Mouse (Mus musculus) lung, embryonic 15.5 days (tissue): ENCODE results near the gene Hist1h4j. TPM values are rescaled to one million over a fixed set of nuclear protein-coding genes. Genes with fewer than 3 reads are reported as not detected.
"Not testable (repeated sequence)": the region's sequence is repeated elsewhere in the genome, so short reads cannot be mapped to it uniquely, and the experiment has no call there.

Experiments
- ATAC-seq: fragments of 200-750 bp; cut with Nextera tagmentation; 2 replicates; pipeline ENCODE4 v1.8.0; 2017; ENCODE audit warnings: moderate number of reproducible peaks, borderline replicate concordance; ENCODE audit not compliant: low FRiP score, low TSS enrichment; ENCODE audit errors: extremely low read depth
- H3K27ac ChIP-seq: fragments of 300-500 bp; sonication (generic); 2 replicates; pipeline ENCODE4 v1.5.1; 2015; ENCODE audit warnings: moderate library complexity, mild to moderate bottlenecking, inconsistent platforms
- H3K27me3 ChIP-seq: fragments of 300-500 bp; sonication (generic); 2 replicates; pipeline ENCODE4 v1.6.1; 2015; ENCODE audit warnings: inconsistent platforms
- H3K36me3 ChIP-seq: fragments of 300-500 bp; sonication (generic); 2 replicates; pipeline ENCODE4 v1.6.1; 2015; ENCODE audit warnings: inconsistent platforms
- H3K4me1 ChIP-seq: fragments of 300-500 bp; sonication (generic); 2 replicates; pipeline ENCODE4 v1.6.1; 2015; ENCODE audit warnings: inconsistent platforms
- H3K4me2 ChIP-seq: fragments of 300-500 bp; sonication (generic); 2 replicates; pipeline ENCODE4 v1.6.1; 2015; ENCODE audit warnings: inconsistent platforms, mild to moderate bottlenecking, moderate library complexity
- H3K4me3 ChIP-seq: fragments of 300-500 bp; sonication (generic); 2 replicates; pipeline ENCODE4 v1.5.1; 2015; ENCODE audit warnings: mild to moderate bottlenecking, inconsistent platforms
- H3K9ac ChIP-seq: fragments of 300-500 bp; sonication (generic); 2 replicates; pipeline ENCODE4 v1.6.1; 2015; ENCODE audit warnings: inconsistent platforms
- H3K9me3 ChIP-seq: fragments of 300-500 bp; sonication (generic); 2 replicates; pipeline ENCODE4 v1.6.1; 2016; ENCODE audit warnings: inconsistent platforms
- WGBS: fragments of 180-500 bp; shearing (Covaris S2); methylation state at CpG from one replicate; pipeline ENCODE4 v1.1.7; 2015; 5-methylcytosine and 5-hydroxymethylcytosine counted together
- polyA plus RNA-seq: library from polyadenylated mRNA; unstranded; fragments of >200 nt; fragmentation: Nextera tagmentation; extraction: Ambion mirVana; gene quantifications from 2 replicates; pipeline ENCODE4 v1.2.1, GENCODE M21; 2015

Hist1h4j gene
- polyA plus RNA-seq, result 1.8 and 3.1 TPM in 2 replicates

- H3K27me3 ChIP-seq, H3K36me3 ChIP-seq, H3K9me3 ChIP-seq, H3K4me1 ChIP-seq: not testable (repeated sequence)
- under 1% methylated on average over 50 of the region's 56 CpGs for WGBS
- Histone ChIP-seq H3K27ac (peak within 1 kb of the TSS; percentile 98), H3K9ac (peak within 1 kb of the TSS; percentile 57), H3K4me2 (peak within 1 kb of the TSS; percentile 67), H3K4me3 (peak within 1 kb of the TSS; percentile 50)
- peak; percentile 92 for ATAC-seq
Measured at GRCm38 (mm10) chr13:21734906-21735767, at the start of gene Hist1h4j. TSS of gene Hist1h4j (plus strand) at chr13:21735064.

GRCm38 (mm10) chr13:21697811-21698210 is 37.1 kb upstream of the Hist1h4j start, which contains the start of gene Olfr1359:
TSS of gene Olfr1359 (plus strand) at chr13:21698111.
- Histone ChIP-seq H3K9ac (no peak within 1 kb of the TSS), H3K4me3 (no peak within 1 kb of the TSS), H3K9me3 (no peaks in the 10 kb centered on the region), H3K4me1 (no peaks in the 10 kb centered on the region), H3K36me3 (no peaks in the 10 kb centered on the region), H3K27ac (no peak within 1 kb of the TSS), H3K4me2 (no peak within 1 kb of the TSS), H3K27me3 (no peaks in the 10 kb centered on the region)
- no peak for ATAC-seq

GRCm38 (mm10) chr13:21706669-21707068 is 28.2 kb upstream of the Hist1h4j start:
- Histone ChIP-seq H3K9me3 (no peaks in the 10 kb centered on the region), H3K4me2 (no peak overlapping the region), H3K4me1 (0 out of 2 replicates have a peak, but pooled peaks cover 2% of the 10 kb centered on the region), H3K36me3 (no peaks in the 10 kb centered on the region), H3K27me3 (no peaks in the 10 kb centered on the region), H3K9ac (no peak overlapping the region), H3K4me3 (no peak overlapping the region), H3K27ac (no peak overlapping the region)
- no peak for ATAC-seq
- WGBS, result 66% methylated on average over 4 of the region's 4 CpGs

- H3K4me1 ChIP-seq, result peaks cover 6% of the 10 kb centered on the region
- WGBS, result under 1% methylated on average over 32 of the region's 32 CpGs
- peak overlapping the region; percentile 55 for H3K9ac ChIP-seq
- H3K9me3 ChIP-seq, result no peaks in the 10 kb centered on the region
- no peaks in the 10 kb centered on the region for H3K27me3 ChIP-seq
- peak; percentile 73; the same call in 1 of the 2 replicates for ATAC-seq
- H3K36me3 ChIP-seq, result no peaks in the 10 kb centered on the region
- peak overlapping the region; percentile 61 for H3K4me2 ChIP-seq
- peak overlapping the region; percentile 93 for H3K27ac ChIP-seq
- H3K4me3 ChIP-seq, result peak overlapping the region; percentile 75
Measured at GRCm38 (mm10) chr13:21710031-21710711, 24.7 kb upstream of the Hist1h4j start.

GRCm38 (mm10) chr13:21710821-21711525 is 23.9 kb upstream of the Hist1h4j start:
- peak overlapping the region; percentile 75 for H3K4me3 ChIP-seq
- H3K4me2 ChIP-seq, result peak overlapping the region; percentile 61
- H3K27me3 ChIP-seq, result no peaks in the 10 kb centered on the region
- ATAC-seq, result peak; percentile 78; the same call in 1 of the 2 replicates
- WGBS, result under 1% methylated on average over 22 of the region's 22 CpGs
- peaks cover 10% of the 10 kb centered on the region for H3K4me1 ChIP-seq
- no peaks in the 10 kb centered on the region for H3K36me3 ChIP-seq
- H3K27ac ChIP-seq, result peak overlapping the region; percentile 49; the same call in 1 of the 2 replicates
- no peaks in the 10 kb centered on the region for H3K9me3 ChIP-seq
- H3K9ac ChIP-seq, result peak overlapping the region; percentile 39; the same call in 1 of the 2 replicates

GRCm38 (mm10) chr13:21711698-21712097 is 23.2 kb upstream of the Hist1h4j start:
- no peaks in the 10 kb centered on the region for H3K27me3 ChIP-seq
- no peaks in the 10 kb centered on the region for H3K36me3 ChIP-seq
- no peak overlapping the region for H3K27ac ChIP-seq
- peak overlapping the region; percentile 75 for H3K4me3 ChIP-seq
- no peak overlapping the region for H3K9ac ChIP-seq
- no peak for ATAC-seq
- H3K4me2 ChIP-seq, result peak overlapping the region; percentile 61
- H3K4me1 ChIP-seq, result peaks cover 10% of the 10 kb centered on the region
- H3K9me3 ChIP-seq, result no peaks in the 10 kb centered on the region
- WGBS, result 19% methylated on average over 4 of the region's 4 CpGs

- Histone ChIP-seq H3K9me3 (no peaks in the 10 kb centered on the region), H3K27ac (peak overlapping the region; percentile 89), H3K4me1 (peaks cover 20% of the 10 kb centered on the region), H3K4me2 (peak overlapping the region; percentile 80), H3K9ac (peak overlapping the region; percentile 62), H3K27me3 (no peaks in the 10 kb centered on the region), H3K36me3 (no peaks in the 10 kb centered on the region), H3K4me3 (peak overlapping the region; percentile 34)
- WGBS, result 0% methylated on average over 7 of the region's 7 CpGs
- ATAC-seq, result no peak
Measured at GRCm38 (mm10) chr13:21714725-21715124, 20.1 kb upstream of the Hist1h4j start.

GRCm38 (mm10) chr13:21715131-21715863 is 19.6 kb upstream of the Hist1h4j start:
- peak overlapping the region; percentile 34 for H3K4me3 ChIP-seq
- ATAC-seq, result no peak

GRCm38 (mm10) chr13:21715864-21716539 is 18.9 kb upstream of the Hist1h4j start, which contains the start of the genes Hist1h2bl and Hist1h2ai:
TSS of gene Hist1h2bl (minus strand) at chr13:21716143.
TSS of gene Hist1h2ai (plus strand) at chr13:21716422.
- under 1% methylated on average over 36 of the region's 50 CpGs for WGBS
- H3K4me3 ChIP-seq, result peak within 1 kb of the TSS; percentile 34
- not testable (repeated sequence) for H3K36me3 ChIP-seq, H3K9me3 ChIP-seq, H3K27me3 ChIP-seq
- H3K9ac ChIP-seq, result peak within 1 kb of the TSS; percentile 62
- peak within 1 kb of the TSS; percentile 80 for H3K4me2 ChIP-seq
- peak within 1 kb of the TSS; percentile 89 for H3K27ac ChIP-seq
- ATAC-seq, result peak; percentile 94
- peaks cover 27% of the 10 kb centered on the region for H3K4me1 ChIP-seq

More at GRCm38 (mm10) chr13:21715131-21715863, 19.6 kb upstream of the Hist1h4j start:
- Histone ChIP-seq H3K27ac (peak overlapping the region; percentile 89), H3K27me3 (no peaks in the 10 kb centered on the region), H3K36me3 (no peaks in the 10 kb centered on the region), H3K4me1 (peaks cover 24% of the 10 kb centered on the region), H3K9me3 (no peaks in the 10 kb centered on the region), H3K4me2 (peak overlapping the region; percentile 80), H3K9ac (peak overlapping the region; percentile 62)
- under 1% methylated on average over 22 of the region's 22 CpGs for WGBS

GRCm38 (mm10) chr13:21716540-21717391 is 18.1 kb upstream of the Hist1h4j start:
- not testable (repeated sequence) for H3K36me3 ChIP-seq, ATAC-seq, H3K9me3 ChIP-seq, H3K27me3 ChIP-seq
- Histone ChIP-seq H3K4me3 (peak overlapping the region; percentile 34), H3K27ac (peak overlapping the region; percentile 89), H3K4me2 (peak overlapping the region; percentile 56), H3K9ac (peak overlapping the region; percentile 45), H3K4me1 (peaks cover 27% of the 10 kb centered on the region)
- 0% methylated on average over 15 of the region's 38 CpGs for WGBS
